In genomic region chr11:94676754-94677606, GRCm38 (mm10) we compare ENCODE assay signal across 8 mouse cellular contexts. TPM values are rescaled to one million over a fixed set of nuclear protein-coding genes. Genes with fewer than 3 reads are reported as not detected.
A peak's percentile ranks its signal among the peaks of the same experiment; 100 is the strongest.
DNase-seq lines count a peak whose midpoint lies in the region; ATAC-seq and TF ChIP-seq lines count a peak whose summit lies in the region.

Gene Xylt2 (minus strand): TSS chr11:94677515.

- under 1% methylated on average over 82 of the region's 82 CpGs for WGBS in heart, embryonic 10.5 days
- under 1% methylated on average over 79 of the region's 82 CpGs for WGBS in kidney, embryonic 15.5 days

- no peaks in the 10 kb centered on the region for H3K27me3 ChIP-seq in heart, embryonic 10.5 days (ENCODE audit: insufficient read depth, poor library complexity, severe bottlenecking)
- H3K27me3 ChIP-seq in kidney, embryonic 15.5 days, result no peaks in the 10 kb centered on the region

- peaks cover 40% of the 10 kb centered on the region for H3K4me1 ChIP-seq in bone marrow macrophage, adult 2 months (ENCODE audit: control insufficient read depth, insufficient read depth, low read length)
- H3K4me1 ChIP-seq in embryonic fibroblast, embryonic 13.5 days (ENCODE audit: control insufficient read depth, insufficient read depth, low read length), result no peaks in the 10 kb centered on the region
- H3K4me1 ChIP-seq in heart, embryonic 10.5 days, result peaks cover 39% of the 10 kb centered on the region
- peaks cover 33% of the 10 kb centered on the region for H3K4me1 ChIP-seq in kidney, embryonic 15.5 days

- no peaks in the 10 kb centered on the region for H3K9me3 ChIP-seq in heart, embryonic 10.5 days
- H3K9me3 ChIP-seq in kidney, embryonic 15.5 days (replicated peaks), result no peaks in the 10 kb centered on the region

- H3K36me3 ChIP-seq in heart, embryonic 10.5 days, result 0 out of 2 replicates have a peak, but pooled peaks cover 3% of the 10 kb centered on the region
- H3K36me3 ChIP-seq in kidney, embryonic 15.5 days, result no peaks in the 10 kb centered on the region

- ATAC-seq in kidney, embryonic 15.5 days (replicated peaks; ENCODE audit: low FRiP score), result peak; percentile 94
- ATAC-seq in monocyte, adult 5-6 weeks (replicated peaks; ENCODE audit: insufficient number of reproducible peaks, low FRiP score, low TSS enrichment, poor library complexity, severe bottlenecking), result peak; percentile 81

- H3K9ac ChIP-seq in kidney, embryonic 15.5 days, result peak within 1 kb of the TSS; percentile 90

- peak within 1 kb of the TSS; percentile 40 for H3K27ac ChIP-seq in bone marrow macrophage, adult 2 months (ENCODE audit: insufficient read depth, low read depth, low read length)
- H3K27ac ChIP-seq in embryonic fibroblast, embryonic 13.5 days (ENCODE audit: insufficient read depth, low read length), result no peak within 1 kb of the TSS
- H3K27ac ChIP-seq in heart, embryonic 10.5 days, result peak within 1 kb of the TSS; percentile 95
- H3K27ac ChIP-seq in kidney, embryonic 15.5 days, result peak within 1 kb of the TSS; percentile 91

- TF ChIP-seq POLR2A in bone marrow macrophage, adult 2 months (IDR thresholded peaks at IDR 0.05; ENCODE audit: borderline replicate concordance, low read depth, low read length), result no peak; the same call in 1 of the 2 replicates
- peak; percentile 83 for TF ChIP-seq POLR2A in embryonic fibroblast, embryonic 13.5 days (IDR thresholded peaks at IDR 0.05; ENCODE audit: low read depth, low read length)

- TF ChIP-seq CTCF in bone marrow macrophage, adult 2 months (IDR thresholded peaks at IDR 0.05; ENCODE audit: low read depth, low read length), result no peak
- no peak for TF ChIP-seq CTCF in embryonic fibroblast, embryonic 13.5 days (IDR thresholded peaks at IDR 0.05; ENCODE audit: borderline replicate concordance, insufficient read depth, low read length)

- H3K4me2 ChIP-seq in kidney, embryonic 15.5 days, result peak within 1 kb of the TSS; percentile 73

- peak; percentile 93 for DNase-seq in A20 (ENCODE audit: low read depth, low spot score)
- peak; percentile 94 for DNase-seq in heart, embryonic 10.5 days (ENCODE audit: low spot score)
- DNase-seq in liver, result peak; percentile 91
- peak; percentile 89 to 92 for DNase-seq in spleen, postnatal 4 days (ENCODE audit: low spot score in 2 of 2)

- H3K4me3 ChIP-seq in bone marrow macrophage, adult 2 months (ENCODE audit: insufficient read depth, low read length), result peak within 1 kb of the TSS; percentile 91
- H3K4me3 ChIP-seq in embryonic fibroblast, embryonic 13.5 days (ENCODE audit: insufficient read depth, low read length), result peak within 1 kb of the TSS; percentile 66
- peak within 1 kb of the TSS; percentile 98 for H3K4me3 ChIP-seq in heart, embryonic 10.5 days
- peak within 1 kb of the TSS; percentile 85 for H3K4me3 ChIP-seq in kidney, embryonic 15.5 days (replicated peaks)

RNA-seq across cellular contexts. Expression of gene Xylt2, which starts in this region (rescaled TPM):
- polyA plus RNA-seq in bone marrow macrophage, adult 2 months (2012; ENCODE audit: insufficient read depth, insufficient read length, missing spikeins), result 186 and 188 TPM in 2 replicates
- 12.9 and 16.4 TPM in 2 replicates for polyA plus RNA-seq in embryonic fibroblast, embryonic 13.5 days (2011; ENCODE audit: insufficient read length, low read depth, missing spikeins)
- 16.7 and 17.4 TPM in 2 replicates for polyA plus RNA-seq in heart, embryonic 10.5 days (2016; fragmentation: Nextera tagmentation; extraction: Ambion mirVana)
- 20.3 and 22.4 TPM in 2 replicates for polyA plus RNA-seq in kidney, embryonic 15.5 days (2015; fragmentation: Nextera tagmentation; extraction: Ambion mirVana)
- total RNA-seq in monocyte, adult 5-6 weeks (2017), result 7.1 to 16.8 TPM (median 11.4 TPM) in 3 replicates
